Mouse (Mus musculus) left cerebral cortex, postnatal 14 days (tissue): ENCODE measurements around the gene Supt4a. TPM values are rescaled to one million over a fixed set of nuclear protein-coding genes. Genes with fewer than 3 reads are reported as not detected.

Experiments
- DNase-seq, 2 experiments: peaks; one replicate each; pipeline ENCODE4 v3.0.0; 2021 to 2022; ENCODE audit warnings: low spot score in 2 of 2, mixed read lengths in 1 of 2
- intact Hi-C: fragments of 180-260 bp; cut with DNase I; formaldehyde crosslinking; loops from one replicate; pipeline ENCODE4 v1.15.1; 2025
- total RNA-seq, 2 experiments: library from RNA; stranded (reverse); gene quantifications; 2 replicates each; pipeline ENCODE4 v1.2.3; 2021

Supt4a gene
- total RNA-seq, 2 experiments from 2014 or later: 60.6 to 67.6 TPM

GRCm38 (mm10) chr11:87722168-87722567, 15.2 kb upstream of the Supt4a start:
- intact Hi-C loops: no loop called here
- DNase-seq: no peak

- intact Hi-C loops: no loop called here
- DNase-seq: no peak
Observed at GRCm38 (mm10) chr11:87722891-87723290, 14.5 kb upstream of the Supt4a start.

GRCm38 (mm10) chr11:87725515-87725914, 11.8 kb upstream of the Supt4a start:
- DNase-seq: no peak
- intact Hi-C loops: no loop called here

GRCm38 (mm10) chr11:87725964-87726562, 11.3 kb upstream of the Supt4a start:
- intact Hi-C loops: no loop called here
- DNase-seq: no peak

GRCm38 (mm10) chr11:87727021-87727420, 10.3 kb upstream of the Supt4a start:
- DNase-seq: no peak
- intact Hi-C loops: no loop called here

GRCm38 (mm10) chr11:87727471-87727870, 9.9 kb upstream of the Supt4a start:
- no peak for DNase-seq
- intact Hi-C loops: no loop called here

GRCm38 (mm10) chr11:87728850-87729592, 8.3 kb upstream of the Supt4a start:
- intact Hi-C loops: no loop called here
- DNase-seq: no peak

- no peak for DNase-seq
- intact Hi-C loops: no loop called here
Observed at GRCm38 (mm10) chr11:87729593-87730185, 7.7 kb upstream of the Supt4a start.

- intact Hi-C loops: no loop called here
Observed at GRCm38 (mm10) chr11:87730652-87731310, 6.6 kb upstream of the Supt4a start.

GRCm38 (mm10) chr11:87734346-87734745, 3.0 kb upstream of the Supt4a start:
- intact Hi-C loops: no loop called here

More at GRCm38 (mm10) chr11:87730652-87731310, 6.6 kb upstream of the Supt4a start:
- DNase-seq: no peak

GRCm38 (mm10) chr11:87735691-87736090, 1.7 kb upstream of the Supt4a start:
- intact Hi-C loops: loop anchor here (5.0 kb wide), 1 partner anchor 73 kb away; the partner anchor contains the start of gene Rnf43
- DNase-seq: no peak

More at GRCm38 (mm10) chr11:87734346-87734745, 3.0 kb upstream of the Supt4a start:
- DNase-seq: no peak

GRCm38 (mm10) chr11:87736647-87737134, 661 bp upstream of the Supt4a start:
- peak; percentile 53 to 60 for DNase-seq

GRCm38 (mm10) chr11:87743691-87744090, 6.3 kb downstream of the Supt4a start:
- DNase-seq: no peak
- intact Hi-C loops: no loop called here

More at GRCm38 (mm10) chr11:87736647-87737134, 661 bp upstream of the Supt4a start:
- intact Hi-C loops: loop anchor here (5.0 kb wide), 1 partner anchor 74 kb away; the partner anchor contains the start of gene Rnf43

GRCm38 (mm10) chr11:87744964-87745363, 7.6 kb downstream of the Supt4a start:
- DNase-seq: no peak
- intact Hi-C loops: no loop called here

GRCm38 (mm10) chr11:87745632-87746555, 8.5 kb downstream of the Supt4a start:
- DNase-seq: no peak
- intact Hi-C loops: no loop called here

- no peak for DNase-seq
- intact Hi-C loops: no loop called here
Observed at GRCm38 (mm10) chr11:87747312-87747711, 10.0 kb downstream of the Supt4a start.

- intact Hi-C loops: no loop called here
- no peak for DNase-seq
Observed at GRCm38 (mm10) chr11:87747716-87748115, 10.4 kb downstream of the Supt4a start.
